Mouse (Mus musculus): ENCODE data around the gene Sectm1a.
"Not testable (repeated sequence)": the region's sequence is repeated elsewhere in the genome, so short reads cannot be mapped to it uniquely, and the experiment has no call there.

Gene Sectm1a

DNA sequence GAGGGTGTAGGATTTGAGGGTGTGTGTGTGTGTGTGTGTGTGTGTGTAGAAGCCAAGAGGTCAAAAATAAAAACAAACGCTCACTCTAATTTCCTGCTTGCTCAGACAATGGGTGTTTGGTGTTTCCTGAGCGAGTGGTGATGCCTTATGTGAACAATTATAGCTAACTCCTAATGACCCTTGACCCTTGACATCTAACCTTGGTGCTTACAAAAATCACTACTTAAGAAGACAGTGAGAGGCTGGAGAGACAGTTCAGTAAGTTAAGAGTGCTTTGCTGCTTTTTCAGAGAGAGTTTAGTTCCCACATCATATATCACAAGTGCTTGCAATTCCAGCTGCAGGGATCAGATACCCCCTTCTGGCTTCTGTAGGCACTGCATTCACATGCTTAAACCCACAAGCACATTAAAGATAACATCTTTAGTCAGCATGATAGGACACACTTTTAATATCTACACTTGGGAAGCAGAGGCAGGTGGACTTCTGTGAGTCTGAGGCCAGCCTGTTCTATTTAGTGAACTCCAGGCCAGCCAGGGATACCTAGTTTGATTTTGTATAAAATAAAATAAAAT is 33.1 kb downstream of the Sectm1a start:
- peak; percentile 57 for DNase-seq (ENCODE audit: low spot score)

DNA sequence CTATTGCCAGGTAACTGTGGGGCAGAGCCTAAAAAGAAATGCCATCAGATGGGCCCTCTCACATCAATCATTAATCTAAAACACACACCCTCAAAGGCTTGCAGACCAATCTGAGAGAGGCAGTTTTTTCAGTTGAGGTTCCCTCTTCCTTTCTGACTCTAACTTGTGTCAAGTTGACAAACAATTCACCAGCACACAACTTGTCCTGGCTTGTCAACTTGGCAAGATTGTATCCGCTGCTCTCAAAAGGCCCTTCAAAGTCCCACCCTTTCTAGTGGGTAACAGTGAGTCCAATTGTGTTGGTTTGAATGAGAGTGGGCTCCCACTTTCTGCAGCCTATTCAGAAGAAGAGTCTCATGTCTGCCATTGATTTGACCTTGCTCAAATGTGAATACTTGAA is 35.7 kb downstream of the Sectm1a start:
- no peak for DNase-seq (ENCODE audit: low spot score)

DNA sequence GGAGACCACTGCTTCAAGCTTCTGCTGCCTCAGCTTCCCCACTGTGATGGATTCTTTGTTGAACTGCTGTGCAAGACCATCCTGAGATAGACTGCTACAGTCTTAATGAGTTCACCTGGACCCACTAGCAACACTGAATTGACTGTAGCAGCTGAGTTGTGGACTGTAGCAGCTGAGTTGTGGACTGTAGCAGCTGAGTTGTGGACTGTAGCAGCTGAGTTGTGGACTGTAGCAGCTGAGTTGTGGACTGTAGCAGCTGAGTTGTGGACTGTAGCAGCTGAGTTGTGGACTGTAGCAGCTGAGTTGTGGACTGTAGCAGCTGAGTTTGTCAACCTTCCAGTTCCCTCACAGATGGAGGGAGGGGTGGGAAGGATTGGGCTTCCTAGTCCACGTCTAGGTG is 38.0 kb downstream of the Sectm1a start:
- not testable (repeated sequence) for DNase-seq (ENCODE audit: low spot score)

DNA sequence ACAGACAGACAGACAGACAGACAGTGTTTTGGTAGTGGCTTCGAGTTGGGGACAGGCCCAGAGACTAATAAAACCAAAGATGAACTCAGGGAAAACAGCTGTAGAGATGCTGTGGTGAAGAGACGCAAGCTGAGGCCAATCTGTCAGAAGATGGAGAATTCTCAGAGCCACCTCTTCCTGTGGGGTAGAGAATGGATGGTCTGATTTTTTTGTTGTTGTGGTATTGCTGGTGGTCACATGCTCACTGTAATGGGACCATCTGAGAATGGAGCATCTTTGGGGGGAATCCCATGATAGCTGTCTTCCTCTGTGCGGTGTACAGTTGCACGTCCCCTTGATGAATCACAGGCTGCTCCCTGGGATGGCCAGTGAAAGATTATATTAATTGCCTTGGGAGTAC is 38.5 kb downstream of the Sectm1a start:
- no peak for DNase-seq (ENCODE audit: low spot score)

DNA sequence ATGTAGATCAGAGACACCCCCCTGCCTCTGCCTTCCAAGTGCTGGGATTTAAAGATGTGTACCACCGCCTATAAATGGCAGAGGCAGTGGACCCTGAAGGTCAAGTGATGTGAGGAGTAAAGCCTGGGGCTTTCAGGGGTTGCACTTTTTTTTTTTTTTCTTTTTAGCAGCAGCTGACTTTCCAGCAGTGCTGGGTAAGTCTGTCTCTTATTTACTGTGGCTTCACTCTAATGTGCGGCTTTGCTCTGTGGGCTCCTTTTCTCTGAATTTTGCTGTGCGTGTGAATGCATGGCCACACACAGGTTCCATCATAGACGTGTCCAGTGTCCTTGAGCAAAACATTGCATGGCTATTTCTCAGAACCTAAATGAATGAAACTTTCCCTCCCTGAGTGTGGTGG is 39.4 kb downstream of the Sectm1a start:
- DNase-seq (ENCODE audit: low spot score): no peak

DNA sequence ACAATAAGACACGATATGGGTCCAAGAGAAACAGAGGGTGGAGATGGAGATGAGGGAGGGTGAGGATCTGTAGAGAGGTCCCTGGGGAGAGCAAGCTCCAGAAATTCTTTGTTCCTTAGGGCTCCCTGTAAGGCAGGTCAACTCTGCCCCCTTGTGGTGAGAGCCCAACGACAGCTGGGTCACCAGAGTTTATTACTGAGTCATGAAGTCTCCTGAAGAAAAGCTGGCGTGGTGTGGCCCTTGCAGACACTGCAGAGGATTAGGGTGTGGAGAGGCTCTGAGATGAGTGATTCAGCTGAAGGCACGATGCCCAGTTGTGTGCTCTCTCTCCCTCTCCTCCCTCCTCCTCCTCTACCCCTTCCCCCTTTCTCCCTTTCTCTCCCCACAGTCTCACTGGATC is 39.8 kb downstream of the Sectm1a start:
- DNase-seq (ENCODE audit: low spot score): peak; percentile 91

DNA sequence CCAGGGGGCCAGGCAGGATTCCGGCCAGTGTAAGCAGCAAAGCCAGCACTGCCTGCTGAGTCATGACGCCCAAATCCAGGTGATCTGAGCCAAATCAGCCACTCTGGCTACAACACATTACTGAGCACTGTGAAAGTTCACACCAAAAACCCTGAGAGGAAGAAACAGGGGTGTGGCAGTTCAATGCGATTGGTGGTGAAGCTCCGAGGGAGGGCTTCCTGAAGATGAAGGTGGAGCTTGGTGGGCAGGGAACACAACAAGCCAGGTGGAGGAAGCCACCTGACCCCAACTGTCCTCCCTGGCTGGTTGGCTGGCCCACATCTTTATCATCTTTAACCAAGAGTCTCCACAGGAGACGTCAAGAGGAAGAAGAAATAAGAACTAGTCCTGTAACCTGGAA is 41.7 kb downstream of the Sectm1a start, which contains the start of gene Cd7:
TSS of gene Cd7 (minus strand) at position 117 of the 400 bp plus-strand sequence.
- DNase-seq (ENCODE audit: low spot score): no peak

DNA sequence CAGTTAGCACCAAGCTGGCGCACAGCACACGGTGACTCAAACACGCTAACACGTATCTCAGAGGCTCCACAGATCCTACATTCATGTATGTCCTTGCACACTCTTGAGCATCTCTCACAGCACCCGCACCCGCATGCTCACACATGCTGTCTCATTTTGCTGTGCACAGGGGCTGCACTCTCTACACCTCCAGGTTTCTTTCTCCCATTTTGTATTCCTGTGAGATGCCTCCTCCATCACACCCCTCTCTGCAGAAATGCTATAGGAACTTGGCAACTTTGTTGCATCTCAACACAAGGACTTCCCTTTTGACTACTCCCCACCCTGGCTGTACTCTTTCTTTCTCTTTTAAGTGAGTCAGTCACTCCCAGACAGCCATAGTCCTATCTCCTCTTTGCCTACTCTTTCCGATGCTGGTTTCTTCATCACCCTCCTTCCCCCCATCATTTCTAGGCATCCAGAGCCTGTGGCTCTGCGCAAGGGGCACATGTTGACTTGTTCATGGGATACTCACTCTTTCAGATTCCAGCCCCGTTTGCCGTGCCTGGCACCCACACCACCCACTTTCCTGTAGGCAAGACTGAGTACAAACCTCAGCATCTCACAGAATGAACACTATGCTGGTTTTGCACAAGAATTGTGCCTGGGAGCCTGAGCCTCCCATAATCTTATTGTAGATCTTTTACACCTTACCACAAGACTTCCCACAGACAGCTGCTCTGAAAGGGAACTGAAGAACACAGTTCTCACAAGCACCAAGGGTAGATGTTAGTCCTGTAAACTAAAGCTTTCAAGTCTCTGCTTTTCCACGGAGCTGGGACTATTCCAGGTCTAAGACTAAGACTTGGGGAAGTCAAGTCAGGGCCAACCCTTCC is 42.4 kb downstream of the Sectm1a start:
- DNase-seq (ENCODE audit: low spot score): no peak

DNA sequence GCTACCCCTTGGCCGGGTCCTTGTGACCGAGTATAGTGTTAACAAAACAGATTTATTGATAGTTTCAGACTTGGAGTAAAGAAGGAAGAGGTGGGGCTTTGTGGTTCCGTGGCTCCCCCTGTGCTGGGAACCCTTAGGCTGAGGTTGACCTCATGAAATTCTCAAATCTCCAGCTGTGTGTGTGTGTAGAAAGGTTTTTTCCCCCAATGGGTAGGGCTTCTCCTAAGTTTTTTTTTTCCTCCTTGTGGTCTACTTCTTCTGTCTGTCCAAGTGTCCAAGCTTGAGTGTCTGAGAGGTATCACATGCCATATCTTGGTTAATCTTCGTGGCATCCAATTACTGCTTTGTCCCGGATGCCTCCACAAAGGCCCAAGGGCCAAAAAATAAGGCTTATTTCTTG is 47.9 kb downstream of the Sectm1a start:
- DNase-seq (ENCODE audit: low spot score): no peak

DNA sequence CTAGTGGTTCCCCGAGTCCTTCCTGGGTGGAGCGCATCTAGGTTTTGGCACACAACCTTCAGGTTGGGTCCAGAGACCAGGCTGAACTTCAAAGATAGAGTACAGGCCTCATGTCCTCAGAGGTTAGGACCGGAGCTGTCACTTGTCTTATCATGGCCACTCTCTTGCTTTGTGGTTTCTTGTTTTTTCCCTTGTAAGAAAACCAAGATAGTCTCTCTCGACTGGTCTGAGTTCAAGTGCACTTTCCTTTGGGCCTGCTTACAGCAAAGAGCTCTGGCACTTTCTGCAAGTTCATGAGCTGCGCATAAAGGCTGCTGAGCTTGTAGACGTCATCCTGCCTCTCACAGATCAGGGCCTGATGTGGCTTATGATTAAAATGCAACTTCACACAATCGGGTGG is 53.8 kb downstream of the Sectm1a start:
- no peak for DNase-seq (ENCODE audit: low spot score)

DNA sequence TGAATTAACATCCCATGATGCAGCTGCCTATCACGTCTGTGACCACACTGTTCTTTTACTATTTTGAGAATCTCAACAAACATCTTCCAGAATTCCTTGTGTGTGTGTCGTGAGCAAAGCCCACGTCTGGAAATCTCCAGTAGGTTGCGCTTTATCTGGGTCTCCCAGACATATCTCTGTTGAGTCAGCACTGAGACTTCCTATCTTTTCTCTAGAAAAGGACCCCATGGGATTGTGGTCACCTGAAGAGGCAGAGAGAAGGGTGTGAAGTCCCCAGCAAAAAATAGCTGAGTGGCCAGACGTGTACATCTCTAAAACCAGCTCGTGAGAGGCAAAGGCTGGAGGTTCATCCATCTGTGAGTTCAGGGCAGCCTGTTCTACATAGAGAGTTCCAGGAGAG is 56.9 kb downstream of the Sectm1a start:
- no peak for DNase-seq (ENCODE audit: low spot score)

DNA sequence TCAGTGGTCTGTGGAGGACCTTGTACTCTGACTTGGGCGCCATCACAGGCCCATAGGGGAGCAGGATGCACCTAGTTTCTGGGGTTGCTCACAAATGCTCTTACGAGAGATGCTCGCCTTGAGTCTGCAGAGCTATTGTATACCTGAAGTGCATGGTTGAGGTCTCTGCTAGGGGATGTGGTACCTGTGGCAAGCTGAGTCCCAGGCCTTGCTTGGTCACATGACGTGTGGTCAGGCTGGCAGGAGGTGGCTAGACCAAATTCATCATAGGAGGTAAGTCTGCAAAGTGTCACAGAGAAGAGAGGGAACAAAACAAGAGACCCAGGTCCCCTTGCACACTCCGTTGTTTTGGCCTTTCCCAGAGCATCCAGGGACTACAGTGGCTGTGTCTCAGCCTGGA is 61.5 kb downstream of the Sectm1a start:
- no peak for DNase-seq (ENCODE audit: low spot score)

DNA sequence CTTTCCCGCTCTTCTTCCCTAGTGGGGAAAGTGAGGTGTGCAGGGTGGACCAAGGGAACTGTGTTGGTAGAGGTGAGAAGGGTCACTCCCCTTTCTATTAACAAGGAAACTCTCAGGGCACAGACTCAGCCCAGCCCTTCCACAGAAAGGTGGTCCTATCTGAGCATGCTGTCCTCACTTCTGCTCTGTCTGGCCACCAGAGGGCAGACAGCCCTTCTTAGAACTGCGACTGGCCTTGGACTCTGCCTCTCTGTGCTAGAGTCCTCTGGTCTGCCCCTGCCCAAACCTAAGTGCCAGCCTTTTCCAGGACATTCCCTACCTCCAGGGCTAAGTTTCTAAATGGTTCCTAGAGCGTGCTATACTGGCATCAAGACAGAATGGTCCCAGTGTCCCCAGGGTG is 63.3 kb downstream of the Sectm1a start:
- peak; percentile 80 for DNase-seq (ENCODE audit: low spot score)

Data from embryo, embryonic 10 days (tissue).